Mouse (Mus musculus): Measurements from ENCODE around the gene Isg20l2. TPM values are rescaled to one million over a fixed set of nuclear protein-coding genes. Genes with fewer than 3 reads are reported as not detected.
A peak's percentile ranks its signal among the peaks of the same experiment; 100 is the strongest.

Isg20l2 gene
- polyA plus RNA-seq, 1 experiment from 2014 or later = 55.1 TPM

- peaks cover 65% of the 10 kb centered on the region for H3K4me1 ChIP-seq
- no peaks in the 10 kb centered on the region for H3K9me3 ChIP-seq
- peaks cover 20% of the 10 kb centered on the region for H3K27me3 ChIP-seq (ENCODE audit: insufficient read depth, poor library complexity, severe bottlenecking)
- peak overlapping the region; percentile 71 for H3K4me3 ChIP-seq
- DNase-seq (ENCODE audit: low spot score) = no peak
- H3K27ac ChIP-seq = peak overlapping the region; percentile 71
- H3K36me3 ChIP-seq = peaks cover 41% of the 10 kb centered on the region
- 27% methylated on average over 12 of the region's 12 CpGs for WGBS
Observed at GRCm38 (mm10) chr3:87974381-87974987, 44.4 kb downstream of the Isg20l2 start.

GRCm38 (mm10) chr3:87979493-87979892, 49.4 kb downstream of the Isg20l2 start:
- no peaks in the 10 kb centered on the region for H3K9me3 ChIP-seq
- WGBS = 77% methylated on average over 5 of the region's 5 CpGs
- H3K27me3 ChIP-seq (ENCODE audit: insufficient read depth, poor library complexity, severe bottlenecking) = no peaks in the 10 kb centered on the region
- H3K27ac ChIP-seq = no peak overlapping the region; the same call in 1 of the 2 replicates
- peaks cover 70% of the 10 kb centered on the region for H3K4me1 ChIP-seq
- peaks cover 39% of the 10 kb centered on the region for H3K36me3 ChIP-seq
- DNase-seq (ENCODE audit: low spot score) = no peak
- H3K4me3 ChIP-seq = no peak overlapping the region

GRCm38 (mm10) chr3:87980085-87980484, 50.0 kb downstream of the Isg20l2 start:
- H3K4me3 ChIP-seq = no peak overlapping the region
- 45% methylated on average over 3 of the region's 3 CpGs for WGBS
- peaks cover 35% of the 10 kb centered on the region for H3K36me3 ChIP-seq
- DNase-seq (ENCODE audit: low spot score) = no peak
- H3K4me1 ChIP-seq = peaks cover 73% of the 10 kb centered on the region
- H3K27me3 ChIP-seq (ENCODE audit: insufficient read depth, poor library complexity, severe bottlenecking) = no peaks in the 10 kb centered on the region
- peak overlapping the region; percentile 93 for H3K27ac ChIP-seq
- H3K9me3 ChIP-seq = no peaks in the 10 kb centered on the region

GRCm38 (mm10) chr3:87980728-87981127, 50.6 kb downstream of the Isg20l2 start:
- peak overlapping the region; percentile 93 for H3K27ac ChIP-seq
- no peak for DNase-seq (ENCODE audit: low spot score)

GRCm38 (mm10) chr3:87981214-87981760, 51.2 kb downstream of the Isg20l2 start:
- H3K4me1 ChIP-seq = peaks cover 85% of the 10 kb centered on the region
- no peak overlapping the region for H3K4me3 ChIP-seq
- no peaks in the 10 kb centered on the region for H3K27me3 ChIP-seq (ENCODE audit: insufficient read depth, poor library complexity, severe bottlenecking)
- DNase-seq (ENCODE audit: low spot score) = no peak
- H3K36me3 ChIP-seq = peaks cover 23% of the 10 kb centered on the region
- 83% methylated on average over 6 of the region's 6 CpGs for WGBS
- peak overlapping the region; percentile 93 for H3K27ac ChIP-seq
- H3K9me3 ChIP-seq = no peaks in the 10 kb centered on the region; the same call in 1 of the 2 replicates

More at GRCm38 (mm10) chr3:87980728-87981127, 50.6 kb downstream of the Isg20l2 start:
- H3K4me1 ChIP-seq = peaks cover 80% of the 10 kb centered on the region
- H3K27me3 ChIP-seq (ENCODE audit: insufficient read depth, poor library complexity, severe bottlenecking) = no peaks in the 10 kb centered on the region
- H3K4me3 ChIP-seq = no peak overlapping the region
- no peaks in the 10 kb centered on the region; the same call in 1 of the 2 replicates for H3K9me3 ChIP-seq
- 57% methylated on average over 5 of the region's 5 CpGs for WGBS
- H3K36me3 ChIP-seq = peaks cover 28% of the 10 kb centered on the region

GRCm38 (mm10) chr3:87981894-87982835, 52.1 kb downstream of the Isg20l2 start:
- H3K27me3 ChIP-seq (ENCODE audit: insufficient read depth, poor library complexity, severe bottlenecking) = no peaks in the 10 kb centered on the region
- WGBS = 23% methylated on average over 12 of the region's 12 CpGs
- peak overlapping the region; percentile 93 for H3K27ac ChIP-seq
- DNase-seq (ENCODE audit: low spot score) = no peak
- H3K4me1 ChIP-seq = peaks cover 94% of the 10 kb centered on the region
- peak overlapping the region; percentile 44 for H3K4me3 ChIP-seq
- H3K36me3 ChIP-seq = peaks cover 14% of the 10 kb centered on the region
- H3K9me3 ChIP-seq = no peaks in the 10 kb centered on the region; the same call in 1 of the 2 replicates

GRCm38 (mm10) chr3:87982836-87983601, 52.9 kb downstream of the Isg20l2 start:
- H3K4me1 ChIP-seq = peaks cover 100% of the 10 kb centered on the region
- no peaks in the 10 kb centered on the region; the same call in 1 of the 2 replicates for H3K9me3 ChIP-seq
- H3K27ac ChIP-seq = peak overlapping the region; percentile 93
- H3K27me3 ChIP-seq (ENCODE audit: insufficient read depth, poor library complexity, severe bottlenecking) = no peaks in the 10 kb centered on the region
- H3K36me3 ChIP-seq = peaks cover 6% of the 10 kb centered on the region
- H3K4me3 ChIP-seq = peak overlapping the region; percentile 44
- 6% methylated on average over 13 of the region's 13 CpGs for WGBS
- no peak for DNase-seq (ENCODE audit: low spot score)

- H3K4me1 ChIP-seq = peaks cover 100% of the 10 kb centered on the region
- no peaks in the 10 kb centered on the region for H3K36me3 ChIP-seq
- no peaks in the 10 kb centered on the region; the same call in 1 of the 2 replicates for H3K9me3 ChIP-seq
- DNase-seq (ENCODE audit: low spot score) = no peak
- 39% methylated on average over 6 of the region's 6 CpGs for WGBS
- peaks cover 5% of the 10 kb centered on the region for H3K27me3 ChIP-seq (ENCODE audit: insufficient read depth, poor library complexity, severe bottlenecking)
- peak overlapping the region; percentile 93 for H3K27ac ChIP-seq
- H3K4me3 ChIP-seq = peak overlapping the region; percentile 44
Observed at GRCm38 (mm10) chr3:87983627-87984026, 53.5 kb downstream of the Isg20l2 start.

- Histone ChIP-seq H3K4me3 (no peak overlapping the region), H3K4me1 (peaks cover 97% of the 10 kb centered on the region), H3K9me3 (no peaks in the 10 kb centered on the region; the same call in 1 of the 2 replicates), H3K27me3 (ENCODE audit: insufficient read depth, poor library complexity, severe bottlenecking) (peaks cover 9% of the 10 kb centered on the region), H3K27ac (peak overlapping the region; percentile 93), H3K36me3 (no peaks in the 10 kb centered on the region)
- whole genome bisulfite sequencing = 35% methylated on average over 3 of the region's 3 CpGs
- DNase-seq (ENCODE audit: low spot score) = no peak
Observed at GRCm38 (mm10) chr3:87984094-87984493, 54.0 kb downstream of the Isg20l2 start.

- Histone ChIP-seq H3K36me3 (no peaks in the 10 kb centered on the region), H3K4me3 (peak overlapping the region; percentile 3; the same call in 1 of the 2 replicates), H3K27ac (peak overlapping the region; percentile 84), H3K4me1 (peaks cover 80% of the 10 kb centered on the region), H3K27me3 (ENCODE audit: insufficient read depth, poor library complexity, severe bottlenecking) (peaks cover 26% of the 10 kb centered on the region), H3K9me3 (no peaks in the 10 kb centered on the region; the same call in 1 of the 2 replicates)
- 36% methylated on average over 12 of the region's 12 CpGs for WGBS
- DNase-seq (ENCODE audit: low spot score) = no peak
Observed at GRCm38 (mm10) chr3:87985505-87986320, 55.6 kb downstream of the Isg20l2 start.

- Histone ChIP-seq H3K4me3 (peak overlapping the region; percentile 55), H3K27me3 (ENCODE audit: insufficient read depth, poor library complexity, severe bottlenecking) (peaks cover 37% of the 10 kb centered on the region), H3K4me1 (peaks cover 69% of the 10 kb centered on the region), H3K9me3 (no peaks in the 10 kb centered on the region; the same call in 1 of the 2 replicates), H3K36me3 (no peaks in the 10 kb centered on the region), H3K27ac (peak overlapping the region; percentile 84)
- WGBS = under 1% methylated on average over 17 of the region's 17 CpGs
- peak; percentile 98 for DNase-seq (ENCODE audit: low spot score)
Observed at GRCm38 (mm10) chr3:87986868-87987267, 56.8 kb downstream of the Isg20l2 start.

All from heart, embryonic 10.5 days (tissue).